Mouse (Mus musculus) heart, embryonic 16.5 days (tissue): ENCODE results near the gene Tmem223. TPM values are rescaled to one million over a fixed set of nuclear protein-coding genes. Genes with fewer than 3 reads are reported as not detected.
A peak's percentile ranks its signal among the peaks of the same experiment; 100 is the strongest.

Source experiments
- ATAC-seq: fragments of 200-750 bp; cut with Nextera tagmentation; replicated peaks from 2 replicates; pipeline ENCODE4 v1.8.0; 2017; ENCODE audit warnings: moderate number of reproducible peaks; ENCODE audit not compliant: insufficient read depth, low FRiP score; ENCODE audit errors: extremely low read depth
- H3K27ac ChIP-seq: fragments of 300-500 bp; sonication (generic); 2 replicates; pipeline ENCODE4 v1.5.1; 2014; ENCODE audit warnings: mild to moderate bottlenecking, low read length, control low read depth, moderate library complexity
- H3K27me3 ChIP-seq: fragments of 300-500 bp; sonication (generic); 2 replicates; pipeline ENCODE4 v1.6.1; 2014; ENCODE audit warnings: low read length, mixed read lengths; ENCODE audit not compliant: control insufficient read depth, insufficient read depth
- H3K36me3 ChIP-seq: fragments of 300-500 bp; sonication (generic); 2 replicates; pipeline ENCODE4 v1.6.1; 2014; ENCODE audit not compliant: control insufficient read depth, insufficient read depth
- H3K4me1 ChIP-seq: fragments of 300-500 bp; sonication (generic); 2 replicates; pipeline ENCODE4 v1.6.1; 2014; ENCODE audit warnings: low read length, mixed read lengths; ENCODE audit not compliant: control insufficient read depth, insufficient read depth
- H3K4me2 ChIP-seq: fragments of 300-500 bp; sonication (generic); 2 replicates; pipeline ENCODE4 v1.6.1; 2014; ENCODE audit warnings: low read depth, mild to moderate bottlenecking, control low read depth, low read length
- H3K4me3 ChIP-seq: fragments of 300-500 bp; sonication (generic); 2 replicates; pipeline ENCODE4 v1.5.1; 2014; ENCODE audit warnings: mild to moderate bottlenecking, control low read depth, low read length
- H3K9ac ChIP-seq: fragments of 300-500 bp; sonication (generic); 2 replicates; pipeline ENCODE4 v1.6.1; 2014; ENCODE audit warnings: low read length, control low read depth
- H3K9me3 ChIP-seq: fragments of 300-500 bp; sonication (generic); replicated peaks from 2 replicates; pipeline ENCODE4 v1.6.1; 2016; ENCODE audit warnings: low read length; ENCODE audit not compliant: control insufficient read depth
- WGBS: fragments of 180-500 bp; shearing (Covaris S2); extraction: QIAGEN DNeasy Blood & Tissue Kit; methylation state at CpG from one replicate; pipeline ENCODE4 v1.1.7; 2014; 5-methylcytosine and 5-hydroxymethylcytosine counted together
- polyA plus RNA-seq: library from polyadenylated mRNA; unstranded; fragments of >200 nt; fragmentation: Nextera tagmentation; extraction: Ambion mirVana; gene quantifications from 2 replicates; pipeline ENCODE4 v1.2.1, GENCODE M21; 2015

Gene Tmem223
- polyA plus RNA-seq: 138 and 158 TPM in 2 replicates

- no peaks in the 10 kb centered on the region for H3K9me3 ChIP-seq
- peak within 1 kb of the TSS; percentile 98 for H3K9ac ChIP-seq
- peaks cover 49% of the 10 kb centered on the region for H3K36me3 ChIP-seq
- peaks cover 24% of the 10 kb centered on the region for H3K4me1 ChIP-seq
- H3K27me3 ChIP-seq: no peaks in the 10 kb centered on the region
- H3K4me2 ChIP-seq: peak within 1 kb of the TSS; percentile 86
- no peak for ATAC-seq
- H3K27ac ChIP-seq: peak within 1 kb of the TSS; percentile 90
- WGBS: 17% methylated on average over 29 of the region's 29 CpGs
- H3K4me3 ChIP-seq: peak within 1 kb of the TSS; percentile 90
Measured at GRCm38 (mm10) chr19:8770567-8771270, at the start of gene Tmem223. Tmem223 (plus strand) TSS chr19:8770996.

- WGBS: 57% methylated on average over 1 of the region's 1 CpGs
- Histone ChIP-seq H3K27ac (no peak overlapping the region), H3K9ac (no peak overlapping the region), H3K36me3 (peaks cover 21% of the 10 kb centered on the region), H3K9me3 (no peaks in the 10 kb centered on the region), H3K4me3 (no peak overlapping the region), H3K27me3 (no peaks in the 10 kb centered on the region), H3K4me1 (peaks cover 23% of the 10 kb centered on the region), H3K4me2 (no peak overlapping the region)
- no peak for ATAC-seq
Measured at GRCm38 (mm10) chr19:8721378-8721777, 49.4 kb upstream of the Tmem223 start.

GRCm38 (mm10) chr19:8722021-8722420, 48.8 kb upstream of the Tmem223 start:
- no peaks in the 10 kb centered on the region for H3K27me3 ChIP-seq
- no peak for ATAC-seq
- H3K27ac ChIP-seq: no peak overlapping the region
- peaks cover 23% of the 10 kb centered on the region for H3K4me1 ChIP-seq
- H3K36me3 ChIP-seq: peaks cover 27% of the 10 kb centered on the region
- 50% methylated on average over 4 of the region's 4 CpGs for WGBS
- peak overlapping the region; percentile 76 for H3K4me3 ChIP-seq
- peak overlapping the region; percentile 87 for H3K9ac ChIP-seq
- H3K9me3 ChIP-seq: no peaks in the 10 kb centered on the region
- H3K4me2 ChIP-seq: peak overlapping the region; percentile 74

GRCm38 (mm10) chr19:8722559-8722906, 48.3 kb upstream of the Tmem223 start:
- H3K27ac ChIP-seq: peak overlapping the region; percentile 94
- ATAC-seq: no peak
- H3K4me3 ChIP-seq: peak overlapping the region; percentile 76
- H3K9ac ChIP-seq: peak overlapping the region; percentile 87
- no peaks in the 10 kb centered on the region for H3K27me3 ChIP-seq
- H3K9me3 ChIP-seq: no peaks in the 10 kb centered on the region
- H3K4me2 ChIP-seq: peak overlapping the region; percentile 74
- H3K36me3 ChIP-seq: peaks cover 27% of the 10 kb centered on the region
- peaks cover 23% of the 10 kb centered on the region for H3K4me1 ChIP-seq
- WGBS: under 1% methylated on average over 5 of the region's 5 CpGs

DNA sequence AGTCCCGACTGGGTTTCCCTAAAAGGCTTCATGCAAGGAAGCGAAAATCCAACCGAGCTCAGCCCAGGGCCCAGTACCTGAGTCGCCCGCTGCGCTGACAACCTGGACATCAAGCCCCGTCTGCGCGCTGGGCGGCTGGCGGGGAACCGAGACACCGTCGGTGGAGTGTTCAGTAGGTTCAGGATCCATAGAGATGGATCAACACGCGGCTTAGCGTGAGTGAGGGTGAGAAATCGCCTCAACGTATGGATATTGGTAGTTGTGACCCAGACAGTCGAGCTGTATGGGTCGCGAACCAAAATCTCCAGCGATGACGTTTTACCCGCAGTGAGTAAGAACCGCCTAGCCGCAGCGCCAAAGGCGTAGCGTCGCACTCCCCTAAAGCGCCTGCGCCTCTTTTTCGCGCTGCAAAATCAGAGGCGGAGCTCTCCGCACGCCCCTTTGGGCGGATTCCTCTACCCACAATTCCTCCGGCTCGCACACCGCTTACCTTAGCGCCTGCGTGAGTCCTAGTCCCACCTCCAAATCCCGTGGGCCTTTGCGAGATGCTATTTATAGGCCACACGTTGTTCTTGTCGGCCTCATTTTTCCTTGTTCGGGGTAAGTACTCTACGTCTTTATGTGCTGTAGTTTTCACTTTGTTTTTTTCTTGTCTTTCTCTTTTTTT, 47.8 kb upstream of the Tmem223 start, which contains the start of gene Slc3a2:
Gene Slc3a2 (minus strand): TSS at position 463 of the 667 bp plus-strand sequence.
- H3K4me1 ChIP-seq: peaks cover 23% of the 10 kb centered on the region
- H3K27ac ChIP-seq: peak within 1 kb of the TSS; percentile 94
- H3K9ac ChIP-seq: peak within 1 kb of the TSS; percentile 87
- peak; percentile 98 for ATAC-seq
- no peaks in the 10 kb centered on the region for H3K27me3 ChIP-seq
- H3K36me3 ChIP-seq: peaks cover 27% of the 10 kb centered on the region
- H3K4me3 ChIP-seq: peak within 1 kb of the TSS; percentile 76
- no peaks in the 10 kb centered on the region for H3K9me3 ChIP-seq
- WGBS: under 1% methylated on average over 50 of the region's 50 CpGs
- peak within 1 kb of the TSS; percentile 80 for H3K4me2 ChIP-seq

DNA sequence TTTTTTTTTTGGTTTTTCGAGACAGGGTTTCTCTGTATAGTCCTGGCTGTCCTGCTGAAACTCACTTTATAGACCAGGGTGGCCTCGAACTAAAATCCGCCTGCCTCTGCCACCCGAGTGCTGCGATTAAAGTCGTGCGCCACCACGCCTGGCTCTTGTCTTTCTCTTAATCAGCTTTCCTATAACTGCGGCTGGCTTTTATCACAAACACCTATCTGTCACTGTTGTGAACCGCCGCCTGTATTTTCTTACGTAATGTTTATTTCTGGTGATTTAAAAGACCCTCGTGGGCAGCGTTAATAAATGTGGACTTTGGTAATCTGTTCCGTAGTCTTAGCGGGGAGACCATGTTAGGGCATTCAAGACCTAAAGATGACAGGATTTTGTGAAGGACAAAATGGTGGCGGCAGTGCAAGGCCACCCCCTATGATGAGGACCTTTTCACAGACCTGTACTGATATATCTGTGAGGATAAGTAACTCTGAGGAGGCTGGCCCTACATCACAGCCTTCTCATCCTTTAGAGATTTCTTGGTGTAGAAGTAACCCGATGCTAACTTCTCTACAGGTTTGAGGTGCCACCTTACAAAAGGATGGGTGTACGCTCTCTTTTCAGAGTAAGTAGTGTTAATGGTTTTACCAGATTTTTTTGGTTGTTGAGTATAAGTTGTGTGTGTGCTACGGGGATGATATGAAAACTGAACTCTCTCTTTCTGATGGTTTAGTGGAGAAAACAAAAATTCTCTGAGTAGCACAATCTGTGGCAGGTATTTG, 47.0 kb upstream of the Tmem223 start:
- Histone ChIP-seq H3K9me3 (no peaks in the 10 kb centered on the region), H3K27ac (peak overlapping the region; percentile 90), H3K27me3 (no peaks in the 10 kb centered on the region), H3K4me3 (peak overlapping the region; percentile 76), H3K4me2 (peak overlapping the region; percentile 80), H3K4me1 (peaks cover 23% of the 10 kb centered on the region), H3K9ac (peak overlapping the region; percentile 87), H3K36me3 (peaks cover 27% of the 10 kb centered on the region)
- no peak for ATAC-seq
- WGBS: 0% methylated on average over 20 of the region's 20 CpGs

DNA sequence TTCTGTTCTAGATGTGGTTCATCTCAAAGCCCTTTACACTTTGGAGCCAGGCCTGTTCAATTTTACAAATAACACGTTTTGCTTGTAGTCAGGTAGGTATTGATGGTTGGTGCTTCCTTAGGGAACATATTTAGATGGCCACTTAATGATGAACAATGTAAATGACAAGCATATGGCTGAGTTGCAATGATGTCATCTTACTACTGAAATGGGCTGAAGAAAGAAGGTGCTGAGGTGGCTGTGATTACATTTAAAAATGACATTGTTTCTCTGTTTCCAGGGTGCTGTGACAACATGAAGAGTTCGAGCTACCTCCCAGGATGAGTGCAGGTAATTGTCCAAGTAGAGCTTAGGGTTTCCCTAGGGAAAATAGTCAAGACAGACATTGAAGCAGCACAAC, 46.4 kb upstream of the Tmem223 start:
- 0% methylated on average over 2 of the region's 2 CpGs for WGBS
- peak overlapping the region; percentile 87 for H3K9ac ChIP-seq
- no peaks in the 10 kb centered on the region for H3K27me3 ChIP-seq
- H3K9me3 ChIP-seq: no peaks in the 10 kb centered on the region
- H3K27ac ChIP-seq: peak overlapping the region; percentile 90; the same call in 1 of the 2 replicates
- ATAC-seq: no peak
- H3K4me2 ChIP-seq: peak overlapping the region; percentile 80
- peaks cover 23% of the 10 kb centered on the region for H3K4me1 ChIP-seq
- peaks cover 27% of the 10 kb centered on the region for H3K36me3 ChIP-seq
- peak overlapping the region; percentile 76 for H3K4me3 ChIP-seq

GRCm38 (mm10) chr19:8725081-8725613, 45.6 kb upstream of the Tmem223 start:
- WGBS: 55% methylated on average over 4 of the region's 4 CpGs
- H3K4me2 ChIP-seq: peak overlapping the region; percentile 80
- no peak for ATAC-seq
- no peaks in the 10 kb centered on the region for H3K27me3 ChIP-seq
- H3K9me3 ChIP-seq: no peaks in the 10 kb centered on the region
- H3K36me3 ChIP-seq: peaks cover 27% of the 10 kb centered on the region
- H3K9ac ChIP-seq: peak overlapping the region; percentile 87
- peaks cover 23% of the 10 kb centered on the region for H3K4me1 ChIP-seq
- peak overlapping the region; percentile 76 for H3K4me3 ChIP-seq
- H3K27ac ChIP-seq: no peak overlapping the region
